Mouse (Mus musculus): ENCODE data around the gene Ric8b. TPM values are rescaled to one million over a fixed set of nuclear protein-coding genes. Genes with fewer than 3 reads are reported as not detected.

Gene Ric8b
- 51.2 TPM for polyA plus RNA-seq (2015; fragmentation: Illumina TruSeq; extraction: RNeasy Lipid Tissue Mini Kit (QIAGEN cat#74804); ENCODE audit: low read depth, low replicate concordance)

DNA sequence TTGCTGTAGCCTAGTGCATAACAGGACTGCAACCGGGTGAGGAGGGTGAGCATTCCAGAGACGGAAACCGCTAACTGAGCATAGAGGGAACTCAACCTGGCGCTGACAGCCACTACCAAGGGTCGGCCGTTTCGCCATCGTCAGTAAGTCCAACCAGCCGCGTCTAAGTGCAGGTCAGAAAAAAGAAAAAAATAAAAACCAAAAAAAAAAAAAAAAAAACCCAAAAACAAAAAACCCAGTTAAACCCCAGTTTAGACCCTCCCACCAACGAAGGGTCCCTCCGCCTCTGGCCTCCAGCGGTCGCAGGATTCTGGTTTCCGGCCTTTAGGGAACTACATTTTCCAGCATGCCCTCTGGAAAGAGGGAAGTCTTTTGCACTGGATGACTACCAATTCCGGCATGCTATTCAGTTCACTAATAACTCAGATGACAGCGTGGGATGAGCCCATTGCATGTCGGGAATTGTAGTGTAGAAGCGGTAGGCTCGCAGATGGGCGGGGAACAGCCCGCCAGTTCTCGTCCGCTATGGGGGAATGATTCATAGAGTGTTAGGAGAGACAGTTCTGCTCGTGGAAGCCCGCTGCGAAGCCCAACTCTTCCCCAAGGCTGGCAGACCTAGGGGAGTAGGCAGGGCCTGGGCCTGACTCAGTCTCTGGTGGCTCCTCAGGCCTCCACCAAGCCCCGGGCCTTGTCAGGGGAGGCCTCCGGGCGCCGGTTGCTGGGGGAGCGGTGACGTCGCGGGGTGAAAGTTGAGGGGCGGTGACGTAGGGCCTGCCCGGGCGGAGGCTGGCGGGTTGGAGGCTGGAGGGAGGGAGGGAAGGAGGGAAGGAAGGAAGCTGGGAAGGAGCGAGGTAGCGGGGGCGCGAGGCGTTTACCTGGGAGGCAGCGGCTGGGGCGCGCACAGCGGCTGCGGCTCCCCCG lies at the start of gene Ric8b:
TSS of gene Ric8b (plus strand) at position 807 of the 921 bp plus-strand sequence.

Other genes starting within 250 kb of the Ric8b start
- 11.3 TPM for gene Rfx4, start 161.6 kb upstream of the Ric8b start, polyA plus RNA-seq (2015; fragmentation: Illumina TruSeq; extraction: RNeasy Lipid Tissue Mini Kit (QIAGEN cat#74804); ENCODE audit: low read depth, low replicate concordance)
- gene Fhl4, start 184.9 kb downstream of the Ric8b start, polyA plus RNA-seq (2015; fragmentation: Illumina TruSeq; extraction: RNeasy Lipid Tissue Mini Kit (QIAGEN cat#74804); ENCODE audit: low read depth, low replicate concordance), result 1.4 TPM
- gene Tmem263, start 185.0 kb downstream of the Ric8b start, polyA plus RNA-seq (2015; fragmentation: Illumina TruSeq; extraction: RNeasy Lipid Tissue Mini Kit (QIAGEN cat#74804); ENCODE audit: low read depth, low replicate concordance), result 27.3 TPM
- gene Mterf2, start 210.4 kb downstream of the Ric8b start, polyA plus RNA-seq (2015; fragmentation: Illumina TruSeq; extraction: RNeasy Lipid Tissue Mini Kit (QIAGEN cat#74804); ENCODE audit: low read depth, low replicate concordance), result 27.9 TPM